Mouse (Mus musculus): Measurements from ENCODE around the gene Pitpnm1.
"Not testable (repeated sequence)": the region's sequence is repeated elsewhere in the genome, so short reads cannot be mapped to it uniquely, and the experiment has no call there.

Gene Pitpnm1

GRCm38 (mm10) chr19:4115144-4115543 lies 15.3 kb downstream of the Pitpnm1 start:
- in situ Hi-C loops (cut with MboI, MseI): no loop called here

GRCm38 (mm10) chr19:4115816-4116215 lies 16.0 kb downstream of the Pitpnm1 start:
- in situ Hi-C loops (cut with MboI, MseI): no loop called here

- in situ Hi-C loops (cut with MboI, MseI): no loop called here
Observed at GRCm38 (mm10) chr19:4117006-4117405, 17.2 kb downstream of the Pitpnm1 start.

GRCm38 (mm10) chr19:4118350-4118749 lies 18.6 kb downstream of the Pitpnm1 start:
- in situ Hi-C loops (cut with MboI, MseI): no loop called here

GRCm38 (mm10) chr19:4119716-4120487 lies 20.1 kb downstream of the Pitpnm1 start:
- in situ Hi-C loops (cut with MboI, MseI): no loop called here

GRCm38 (mm10) chr19:4120496-4120895 lies 20.7 kb downstream of the Pitpnm1 start:
- in situ Hi-C loops (cut with MboI, MseI): no loop called here

GRCm38 (mm10) chr19:4121097-4121805 lies 21.5 kb downstream of the Pitpnm1 start:
- in situ Hi-C loops (cut with MboI, MseI): no loop called here

- in situ Hi-C loops (cut with MboI, MseI): not testable (repeated sequence)
Observed at GRCm38 (mm10) chr19:4121896-4122295, 22.1 kb downstream of the Pitpnm1 start.

- in situ Hi-C loops (cut with MboI, MseI): no loop called here
Observed at GRCm38 (mm10) chr19:4122411-4123370, 22.9 kb downstream of the Pitpnm1 start.

GRCm38 (mm10) chr19:4124432-4124831 lies 24.6 kb downstream of the Pitpnm1 start:
- in situ Hi-C loops (cut with MboI, MseI): no loop called here

- in situ Hi-C loops (cut with MboI, MseI): not testable (repeated sequence)
Observed at GRCm38 (mm10) chr19:4125268-4125667, 25.5 kb downstream of the Pitpnm1 start.

- in situ Hi-C loops (cut with MboI, MseI): no loop called here
Observed at GRCm38 (mm10) chr19:4125741-4126696, 26.2 kb downstream of the Pitpnm1 start, which contains the start of gene Aip. Gene Aip, minus strand, starts transcription at chr19:4125858.

- in situ Hi-C loops (cut with MboI, MseI): no loop called here
Observed at GRCm38 (mm10) chr19:4126759-4127495, 27.1 kb downstream of the Pitpnm1 start.

- in situ Hi-C loops (cut with MboI, MseI): no loop called here
Observed at GRCm38 (mm10) chr19:4129462-4129861, 29.7 kb downstream of the Pitpnm1 start.

GRCm38 (mm10) chr19:4130106-4130505 lies 30.3 kb downstream of the Pitpnm1 start:
- in situ Hi-C loops (cut with MboI, MseI): no loop called here

- in situ Hi-C loops (cut with MboI, MseI): no loop called here
Observed at GRCm38 (mm10) chr19:4131075-4131474, 31.3 kb downstream of the Pitpnm1 start.

- in situ Hi-C loops (cut with MboI, MseI): no loop called here
Observed at GRCm38 (mm10) chr19:4131768-4132167, 32.0 kb downstream of the Pitpnm1 start.

GRCm38 (mm10) chr19:4134354-4134753 lies 34.6 kb downstream of the Pitpnm1 start:
- in situ Hi-C loops (cut with MboI, MseI): no loop called here

GRCm38 (mm10) chr19:4135229-4135962 lies 35.6 kb downstream of the Pitpnm1 start:
- in situ Hi-C loops (cut with MboI, MseI): loop anchor here (5.0 kb wide), 1 partner anchor 78 kb away; the partner anchor contains the start of gene Gstp3
